Mouse (Mus musculus) forebrain, embryonic 11.5 days (tissue): ENCODE results near the gene Cdc42ep1. TPM values are rescaled to one million over a fixed set of nuclear protein-coding genes. Genes with fewer than 3 reads are reported as not detected.
A peak's percentile ranks its signal among the peaks of the same experiment; 100 is the strongest.

Experiments
- ATAC-seq: fragments of 200-750 bp; cut with Nextera tagmentation; replicated peaks from 2 replicates; pipeline ENCODE4 v1.8.0; 2017; ENCODE audit warnings: moderate TSS enrichment; ENCODE audit not compliant: low FRiP score
- DNase-seq: peaks from one replicate; pipeline ENCODE4 v3.0.0-alpha.2; 2017; ENCODE audit warnings: low spot score
- H3K27ac ChIP-seq: fragments of 300-500 bp; sonication (generic); 2 replicates; pipeline ENCODE4 v1.5.1; 2014; ENCODE audit warnings: low read depth, low read length
- H3K27me3 ChIP-seq: fragments of 300-500 bp; sonication (generic); 2 replicates; pipeline ENCODE4 v1.6.1; 2014; ENCODE audit warnings: mild to moderate bottlenecking, low read length, mixed read lengths; ENCODE audit not compliant: control insufficient read depth, insufficient read depth
- H3K36me3 ChIP-seq: fragments of 300-500 bp; sonication (generic); 2 replicates; pipeline ENCODE4 v1.6.1; 2014; ENCODE audit warnings: mild to moderate bottlenecking, low read length, moderate library complexity, mixed read lengths; ENCODE audit not compliant: control insufficient read depth, insufficient read depth
- H3K4me1 ChIP-seq: fragments of 300-500 bp; sonication (generic); replicated peaks from 2 replicates; pipeline ENCODE4 v1.6.1; 2014; ENCODE audit warnings: low read length, mixed read lengths; ENCODE audit not compliant: control insufficient read depth, insufficient read depth
- H3K4me2 ChIP-seq: fragments of 300-500 bp; sonication (generic); 2 replicates; pipeline ENCODE4 v1.6.1; 2014; ENCODE audit warnings: low read depth, mild to moderate bottlenecking, low read length, moderate library complexity, mixed read lengths; ENCODE audit not compliant: severe bottlenecking
- H3K4me3 ChIP-seq: fragments of 300-500 bp; sonication (generic); 2 replicates; pipeline ENCODE4 v1.5.1; 2014; ENCODE audit warnings: low read depth, low read length
- H3K9ac ChIP-seq: fragments of 300-500 bp; sonication (generic); 2 replicates; pipeline ENCODE4 v1.6.1; 2014; ENCODE audit warnings: low read length
- H3K9me3 ChIP-seq: fragments of 300-500 bp; sonication (generic); 2 replicates; pipeline ENCODE4 v1.6.1; 2016; ENCODE audit warnings: low read length, mixed read lengths; ENCODE audit not compliant: control insufficient read depth
- whole genome bisulfite sequencing: fragments of 180-500 bp; shearing (Covaris S2); extraction: QIAGEN DNeasy Blood & Tissue Kit; methylation state at CpG from one replicate; pipeline ENCODE4 v1.1.7; 2014; 5-methylcytosine and 5-hydroxymethylcytosine counted together
- polyA plus RNA-seq: library from polyadenylated mRNA; unstranded; fragments of >200 nt; fragmentation: Nextera tagmentation; extraction: Ambion mirVana; gene quantifications from 2 replicates; pipeline ENCODE4 v1.2.1, GENCODE M21; 2014

The Cdc42ep1 gene
- polyA plus RNA-seq, 1 experiment from 2014 or later = 9.6 TPM

GRCm38 (mm10) chr15:78833582-78833981, 8.8 kb upstream of the Cdc42ep1 start:
- Histone ChIP-seq H3K4me2 (no peak overlapping the region), H3K9me3 (no peaks in the 10 kb centered on the region), H3K4me3 (no peak overlapping the region), H3K9ac (no peak overlapping the region), H3K4me1 (peaks cover 12% of the 10 kb centered on the region; the same call in 1 of the 2 replicates), H3K36me3 (no peaks in the 10 kb centered on the region), H3K27me3 (no peaks in the 10 kb centered on the region), H3K27ac (no peak overlapping the region)
- WGBS = 99% methylated on average over 3 of the region's 3 CpGs
- DNase-seq (peak; percentile 46), ATAC-seq (0 out of 2 replicates have a peak, but pooled peaks have one; percentile 31)

GRCm38 (mm10) chr15:78834233-78835005, 8.0 kb upstream of the Cdc42ep1 start:
- 63% methylated on average over 10 of the region's 10 CpGs for WGBS
- Histone ChIP-seq H3K4me2 (no peak overlapping the region), H3K27me3 (no peaks in the 10 kb centered on the region), H3K36me3 (no peaks in the 10 kb centered on the region), H3K27ac (no peak overlapping the region), H3K9me3 (no peaks in the 10 kb centered on the region), H3K9ac (no peak overlapping the region), H3K4me1 (peaks cover 12% of the 10 kb centered on the region; the same call in 1 of the 2 replicates), H3K4me3 (no peak overlapping the region)
- no peak for ATAC-seq
- DNase-seq = peak; percentile 50

- Histone ChIP-seq H3K36me3 (no peaks in the 10 kb centered on the region), H3K4me3 (no peak overlapping the region), H3K27ac (peak overlapping the region; percentile 27; the same call in 1 of the 2 replicates), H3K4me2 (no peak overlapping the region), H3K9me3 (no peaks in the 10 kb centered on the region), H3K4me1 (peaks cover 18% of the 10 kb centered on the region), H3K27me3 (no peaks in the 10 kb centered on the region), H3K9ac (peak overlapping the region; percentile 29; the same call in 1 of the 2 replicates)
- 18% methylated on average over 11 of the region's 12 CpGs for WGBS
- peak; percentile 53 for DNase-seq
- no peak for ATAC-seq
Observed at GRCm38 (mm10) chr15:78835200-78836085, 7.0 kb upstream of the Cdc42ep1 start.

- H3K27me3 ChIP-seq = peaks cover 6% of the 10 kb centered on the region
- WGBS = 47% methylated on average over 8 of the region's 8 CpGs
- peak; percentile 52 for DNase-seq
- H3K4me1 ChIP-seq = peaks cover 20% of the 10 kb centered on the region
- no peak overlapping the region for H3K4me2 ChIP-seq
- no peaks in the 10 kb centered on the region for H3K36me3 ChIP-seq
- no peaks in the 10 kb centered on the region for H3K9me3 ChIP-seq
- no peak for ATAC-seq
- no peak overlapping the region for H3K4me3 ChIP-seq
- H3K9ac ChIP-seq = no peak overlapping the region
- peak overlapping the region; percentile 41; the same call in 1 of the 2 replicates for H3K27ac ChIP-seq
Observed at GRCm38 (mm10) chr15:78836086-78836621, 6.3 kb upstream of the Cdc42ep1 start.

GRCm38 (mm10) chr15:78839744-78840143, 2.7 kb upstream of the Cdc42ep1 start:
- Histone ChIP-seq H3K4me3 (no peak overlapping the region), H3K4me2 (no peak overlapping the region), H3K9ac (no peak overlapping the region; the same call in 1 of the 2 replicates), H3K4me1 (peaks cover 21% of the 10 kb centered on the region), H3K27me3 (peaks cover 39% of the 10 kb centered on the region), H3K36me3 (no peaks in the 10 kb centered on the region), H3K9me3 (no peaks in the 10 kb centered on the region), H3K27ac (no peak overlapping the region)
- ATAC-seq (no peak), DNase-seq (peak; percentile 48)
- 6% methylated on average over 2 of the region's 2 CpGs for WGBS

GRCm38 (mm10) chr15:78840241-78840640, 2.2 kb upstream of the Cdc42ep1 start:
- Histone ChIP-seq H3K4me2 (no peak overlapping the region), H3K36me3 (no peaks in the 10 kb centered on the region), H3K9ac (no peak overlapping the region), H3K27me3 (peaks cover 40% of the 10 kb centered on the region), H3K4me1 (peaks cover 21% of the 10 kb centered on the region), H3K4me3 (no peak overlapping the region), H3K27ac (no peak overlapping the region), H3K9me3 (no peaks in the 10 kb centered on the region)
- DNase-seq = no peak
- WGBS = 44% methylated on average over 3 of the region's 3 CpGs
- no peak for ATAC-seq

GRCm38 (mm10) chr15:78840751-78841150, 1.7 kb upstream of the Cdc42ep1 start:
- 53% methylated on average over 11 of the region's 11 CpGs for WGBS
- Histone ChIP-seq H3K4me1 (peaks cover 18% of the 10 kb centered on the region), H3K36me3 (no peaks in the 10 kb centered on the region), H3K27ac (no peak overlapping the region), H3K4me2 (no peak overlapping the region), H3K4me3 (no peak overlapping the region), H3K27me3 (peaks cover 40% of the 10 kb centered on the region), H3K9ac (no peak overlapping the region), H3K9me3 (no peaks in the 10 kb centered on the region)
- ATAC-seq = no peak
- DNase-seq = no peak

GRCm38 (mm10) chr15:78841161-78841790, 1.1 kb upstream of the Cdc42ep1 start:
- H3K27me3 ChIP-seq = peaks cover 40% of the 10 kb centered on the region
- H3K9me3 ChIP-seq = no peaks in the 10 kb centered on the region
- H3K36me3 ChIP-seq = no peaks in the 10 kb centered on the region
- H3K27ac ChIP-seq = no peak overlapping the region
- no peak overlapping the region for H3K4me2 ChIP-seq
- H3K4me3 ChIP-seq = no peak overlapping the region
- ATAC-seq (no peak), DNase-seq (peak; percentile 44)
- H3K4me1 ChIP-seq = peaks cover 18% of the 10 kb centered on the region
- H3K9ac ChIP-seq = no peak overlapping the region
- WGBS = 41% methylated on average over 6 of the region's 6 CpGs
